In genomic region chr8:92646637-92647036, GRCm38 (mm10) we compare ENCODE assay signal across 8 mouse cellular contexts. TPM values are rescaled to one million over a fixed set of nuclear protein-coding genes. Genes with fewer than 3 reads are reported as not detected.
DNase-seq lines count a peak whose midpoint lies in the region.

No protein-coding gene starts in this region.

- peak; percentile 42 for DNase-seq in heart, adult 8-10 months (ENCODE audit: low spot score)
- no peak for DNase-seq in heart, embryonic 10.5 days (ENCODE audit: low spot score)
- DNase-seq in urinary bladder, postnatal 25 days (ENCODE audit: low spot score), result peak; percentile 3
- no peak for DNase-seq in urinary bladder, postnatal 4 days (ENCODE audit: low spot score in 2 of 2)
- peak; percentile 2 to 4 for DNase-seq in heart, adult 9 months (ENCODE audit: low spot score in 2 of 2)
- DNase-seq in yolk sac, embryonic 10.5 days (ENCODE audit: low spot score), result peak; percentile 8
- DNase-seq in layer of hippocampus, adult 11-12 months (ENCODE audit: low spot score), result no peak
- DNase-seq in left cerebral cortex, adult 11 months (ENCODE audit: low spot score), result no peak

- no peaks in the 10 kb centered on the region for H3K9me3 ChIP-seq in heart, embryonic 10.5 days

- H3K27ac ChIP-seq in heart, embryonic 10.5 days, result no peak overlapping the region

- 49% methylated on average over 2 of the region's 2 CpGs for WGBS in heart, embryonic 10.5 days

- H3K4me3 ChIP-seq in heart, embryonic 10.5 days, result no peak overlapping the region

- no peaks in the 10 kb centered on the region for H3K27me3 ChIP-seq in heart, embryonic 10.5 days (ENCODE audit: insufficient read depth, poor library complexity, severe bottlenecking)

- no peaks in the 10 kb centered on the region for H3K4me1 ChIP-seq in heart, embryonic 10.5 days

- H3K36me3 ChIP-seq in heart, embryonic 10.5 days, result no peaks in the 10 kb centered on the region

RNA-seq across cellular contexts. Expression of gene Irx6, which starts 27.5 kb away (rescaled TPM):
- not detected for total RNA-seq in heart, adult 8-10 months (2022)
- 2.9 and 4.9 TPM in 2 replicates for polyA plus RNA-seq in heart, embryonic 10.5 days (2016; fragmentation: Nextera tagmentation; extraction: Ambion mirVana)

Comparison
In these comparisons a context has a peak if more than half of its experiments do, and no peak if none do; other contexts are left out.
1. DNase-seq: peak in heart, adult 8-10 months (single experiment), urinary bladder, postnatal 25 days (single experiment), heart, adult 9 months (2 of 2) and yolk sac, embryonic 10.5 days (single experiment); none in heart, embryonic 10.5 days (single experiment), urinary bladder, postnatal 4 days (0 of 2), layer of hippocampus, adult 11-12 months (single experiment) and left cerebral cortex, adult 11 months (single experiment).